Mouse (Mus musculus) MEL (cell line): ENCODE data around the gene Olfr1360.
"Not testable (repeated sequence)": the region's sequence is repeated elsewhere in the genome, so short reads cannot be mapped to it uniquely, and the experiment has no call there.

ENCODE experiments used
- CTCF ChIP-seq, 3 experiments: IDR thresholded peaks in 2 of 3; conservative IDR thresholded peaks in 1 of 3; 2 replicates each; pipeline ENCODE4 v1.5.1; 2011 to 2012; ENCODE audit warnings: low read length in 3 of 3, low read depth in 2 of 3, mild to moderate bottlenecking in 2 of 3, improper control_type of control experiment in 1 of 3, inconsistent platforms in 1 of 3, mixed read lengths in 1 of 3, moderate library complexity in 1 of 3; ENCODE audit not compliant: control insufficient read depth in 1 of 3, insufficient read depth in 1 of 3, poor library complexity in 1 of 3, severe bottlenecking in 1 of 3
- MAFK ChIP-seq: IDR thresholded peaks from 2 replicates; pipeline ENCODE4 v1.6.1; 2011; ENCODE audit warnings: low read depth, mild to moderate bottlenecking, low read length, improper control_type of control experiment, borderline replicate concordance
- POLR2A ChIP-seq, 2 experiments: IDR thresholded peaks; 2 replicates each; pipeline ENCODE4 v1.6.1; 2011 to 2012; ENCODE audit warnings: low read length in 2 of 2, mild to moderate bottlenecking in 2 of 2, control low read depth in 1 of 2, improper control_type of control experiment in 1 of 2, low read depth in 1 of 2, moderate library complexity in 1 of 2; ENCODE audit not compliant: control insufficient read depth in 1 of 2, insufficient read depth in 1 of 2, poor library complexity in 1 of 2
- POLR2AphosphoS2 ChIP-seq: IDR thresholded peaks from 2 replicates; pipeline ENCODE4 v1.6.1; 2011; ENCODE audit warnings: low read length, improper control_type of control experiment
- TAL1 ChIP-seq: IDR thresholded peaks from 2 replicates; pipeline ENCODE4 v1.6.1; 2012; ENCODE audit warnings: mild to moderate bottlenecking, inconsistent platforms, low read length, moderate library complexity, mixed read lengths
- USF2 ChIP-seq, 2 experiments: IDR thresholded peaks; 2 replicates each; pipeline ENCODE4 v1.6.1; 2011 to 2012; ENCODE audit warnings: improper control_type of control experiment in 2 of 2, low read length in 2 of 2, borderline replicate concordance in 1 of 2, inconsistent platforms in 1 of 2, low read depth in 1 of 2, mild to moderate bottlenecking in 1 of 2; ENCODE audit not compliant: insufficient read depth in 1 of 2

DNA sequence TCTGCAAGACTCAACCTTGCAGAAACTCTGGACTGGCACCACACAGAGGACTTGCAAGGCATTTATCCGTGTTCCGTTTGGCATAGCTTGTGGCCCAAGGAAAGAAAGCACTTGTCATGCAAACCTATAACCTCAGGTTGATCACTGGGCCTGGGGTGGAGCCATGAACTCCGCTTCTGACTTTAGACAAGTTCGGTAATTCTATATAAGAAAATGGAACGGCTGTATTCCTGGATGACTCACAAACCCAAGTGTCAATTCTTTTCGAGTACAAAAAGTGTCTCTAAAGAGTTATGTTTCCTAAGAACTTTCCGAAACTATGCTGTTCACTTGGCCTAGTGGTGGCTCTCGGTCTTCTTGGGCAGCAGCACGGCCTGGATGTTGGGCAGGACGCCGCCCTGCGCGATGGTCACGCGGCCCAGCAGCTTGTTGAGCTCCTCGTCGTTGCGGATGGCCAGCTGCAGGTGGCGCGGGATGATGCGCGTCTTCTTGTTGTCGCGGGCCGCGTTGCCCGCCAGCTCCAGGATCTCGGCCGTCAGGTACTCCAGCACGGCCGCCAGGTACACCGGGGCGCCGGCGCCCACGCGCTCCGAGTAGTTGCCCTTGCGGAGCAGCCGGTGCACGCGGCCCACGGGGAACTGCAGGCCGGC lies 44.0 kb upstream of the Olfr1360 start:
- TF ChIP-seq TAL1; MAFK; CTCF (IDR thresholded peaks at IDR 0.05 in 2 of 3, conservative IDR thresholded peaks at IDR 0.05 in 1 of 3; ENCODE audit: control insufficient read depth in 1 of 3, insufficient read depth in 1 of 3, low read depth in 2 of 3, low read length in 3 of 3, poor library complexity in 1 of 3, severe bottlenecking in 1 of 3); USF2 (IDR thresholded peaks at IDR 0.05; ENCODE audit: borderline replicate concordance in 1 of 2, insufficient read depth in 1 of 2, low read depth in 1 of 2, low read length in 2 of 2); POLR2AphosphoS2: not testable (repeated sequence)
- 0 out of 4 replicates have a peak, but pooled peaks of 1 of the 2 experiments have one; percentile 43 for TF ChIP-seq POLR2A (IDR thresholded peaks at IDR 0.05; ENCODE audit: control insufficient read depth in 1 of 2, insufficient read depth in 1 of 2, low read depth in 1 of 2, low read length in 2 of 2, poor library complexity in 1 of 2)
